Mouse (Mus musculus) embryo, embryonic 10 days (tissue): ENCODE results near the gene Samd5.
A peak's percentile ranks its signal among the peaks of the same experiment; 100 is the strongest.

Source experiments
- DNase-seq: peaks from one replicate; pipeline ENCODE4 v3.0.0-alpha.2; 2015; ENCODE audit warnings: low spot score

Gene Samd5

DNA sequence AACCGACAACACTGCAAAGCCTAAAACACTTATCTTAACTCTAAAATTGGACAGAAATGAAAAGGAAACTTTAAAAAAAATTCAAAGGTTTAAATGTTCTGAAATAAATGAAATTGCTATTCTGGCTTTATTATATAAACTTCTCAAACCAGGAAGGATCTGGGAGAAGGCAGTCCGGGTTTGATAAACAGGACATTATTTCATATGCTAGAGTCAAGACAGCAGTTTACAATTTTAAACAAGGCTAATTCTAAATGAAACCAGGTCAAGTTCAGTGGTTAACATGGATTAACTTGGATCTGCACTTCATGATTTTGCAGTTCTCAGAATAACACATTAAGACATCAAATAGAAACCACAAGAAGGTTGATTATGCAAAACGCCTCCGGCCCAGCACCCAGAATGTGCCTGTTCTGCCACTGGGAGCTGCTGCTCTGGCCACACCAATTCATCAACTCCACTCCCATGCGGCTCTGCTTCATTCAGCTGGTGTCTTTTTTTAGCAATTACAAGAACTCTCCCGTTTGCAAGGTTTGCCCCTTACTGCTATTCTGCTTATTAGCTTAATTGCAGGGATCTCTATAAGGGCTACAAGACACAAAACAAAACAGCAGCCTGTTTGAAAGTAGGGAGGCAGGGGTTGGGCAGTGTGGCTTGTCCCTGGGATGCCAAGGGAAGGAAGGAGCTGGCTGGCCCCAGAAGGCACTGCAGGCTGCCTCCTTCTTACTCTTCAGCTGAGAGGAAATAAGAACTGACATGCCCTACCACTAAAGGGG lies 24.8 kb downstream of the Samd5 start:
- no peak for DNase-seq

DNA sequence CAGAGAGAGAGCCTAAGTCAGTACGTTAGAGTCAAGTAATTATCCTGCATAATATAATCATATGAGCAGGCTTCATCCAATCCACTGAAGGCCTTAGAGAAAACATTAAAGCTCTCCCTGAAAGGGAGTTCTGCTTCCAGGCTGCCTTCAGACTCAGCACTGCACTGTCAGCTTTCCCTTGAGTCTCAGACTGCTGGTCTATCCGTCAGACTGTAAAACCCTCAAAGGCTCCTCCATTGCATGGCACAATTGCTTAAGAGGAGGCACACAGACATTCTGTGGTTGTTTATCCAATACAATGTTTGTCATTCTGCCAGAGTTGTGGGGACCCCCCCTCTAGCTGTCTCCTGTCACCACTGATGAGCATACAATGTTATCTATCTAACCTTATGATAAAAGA lies 26.5 kb downstream of the Samd5 start:
- DNase-seq: no peak

DNA sequence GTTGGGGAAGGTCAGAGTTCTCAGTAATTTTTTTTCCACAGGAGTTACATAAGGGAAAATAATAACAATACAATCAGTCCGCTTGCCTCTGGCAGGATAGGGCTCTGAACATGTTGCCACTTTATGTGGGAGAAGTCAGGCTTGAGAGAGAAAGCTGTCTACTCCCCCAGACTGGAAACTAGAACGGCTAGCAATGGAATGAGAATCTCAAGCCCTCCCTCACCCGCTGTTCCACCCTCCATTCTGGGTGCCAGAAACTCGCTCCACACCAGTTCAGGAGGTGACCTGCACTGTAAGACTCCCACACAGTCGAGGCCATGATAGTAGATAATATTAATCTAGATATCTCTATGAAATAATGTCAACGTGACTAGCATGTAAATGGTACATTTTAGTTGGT lies 27.3 kb downstream of the Samd5 start:
- DNase-seq: no peak

- no peak for DNase-seq
These were observed 28.6 kb downstream of the Samd5 start for GRCm38 (mm10) chr10:9646391-9646790.

- DNase-seq: no peak
These were observed 31.5 kb downstream of the Samd5 start for GRCm38 (mm10) chr10:9643531-9643930.

DNA sequence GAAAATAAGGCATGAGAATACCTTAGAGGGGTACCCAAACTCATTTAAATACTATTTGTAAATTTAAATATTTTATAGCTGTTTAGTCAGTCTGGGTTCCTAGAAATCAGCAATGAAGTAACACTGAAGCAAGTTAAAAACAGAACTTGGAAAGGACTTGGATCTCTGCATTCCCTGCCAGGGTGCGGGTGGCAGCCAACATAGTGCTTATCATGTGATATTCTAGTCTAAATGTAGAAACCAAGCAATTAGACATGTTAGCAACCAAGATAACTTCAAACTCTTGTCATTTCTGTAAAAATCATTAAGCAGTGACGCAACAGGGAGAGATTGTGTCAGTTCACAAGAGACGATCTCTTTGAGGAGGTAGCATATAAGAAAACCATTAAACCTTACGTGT lies 32.9 kb downstream of the Samd5 start:
- no peak for DNase-seq

- DNase-seq: no peak
These were observed 34.3 kb downstream of the Samd5 start for GRCm38 (mm10) chr10:9640678-9641077.

DNA sequence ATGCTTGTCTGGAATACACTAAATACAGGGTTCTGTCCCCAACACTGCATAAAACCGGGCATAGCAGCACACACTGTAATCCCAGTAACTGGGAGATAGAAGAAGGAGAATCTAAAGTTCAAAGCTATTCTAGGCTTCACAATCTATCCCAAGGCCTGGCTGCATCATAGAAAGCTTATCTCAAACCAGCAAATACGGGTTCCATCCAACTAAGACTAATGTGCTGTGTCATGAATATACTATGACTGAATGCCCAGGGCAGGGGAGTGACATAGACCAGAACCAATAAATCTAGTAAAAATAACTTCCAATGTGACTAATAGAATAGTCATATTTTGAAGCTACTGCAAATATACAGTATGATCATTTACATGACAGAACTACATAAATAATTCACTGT lies 35.0 kb downstream of the Samd5 start:
- DNase-seq: no peak

DNA sequence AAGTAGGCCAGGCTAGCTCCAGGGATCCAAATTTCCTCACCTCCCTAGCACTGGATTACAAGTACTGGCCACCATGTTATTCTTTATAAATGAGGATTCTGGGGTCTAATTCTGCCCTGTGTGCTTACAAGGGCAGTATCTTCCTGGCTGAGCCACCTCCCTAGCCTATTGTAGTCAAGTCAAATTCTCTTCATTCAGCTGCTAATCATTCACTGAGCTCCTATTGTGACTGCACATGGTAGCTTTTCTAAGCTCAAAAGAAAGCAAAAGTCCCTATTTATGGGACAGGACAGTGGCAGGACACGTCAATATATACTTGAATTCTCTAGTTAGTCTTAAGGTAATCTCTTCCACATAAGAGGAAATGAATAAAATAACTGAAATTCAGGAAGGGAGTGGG lies 49.7 kb downstream of the Samd5 start:
- DNase-seq: peak; percentile 14

DNA sequence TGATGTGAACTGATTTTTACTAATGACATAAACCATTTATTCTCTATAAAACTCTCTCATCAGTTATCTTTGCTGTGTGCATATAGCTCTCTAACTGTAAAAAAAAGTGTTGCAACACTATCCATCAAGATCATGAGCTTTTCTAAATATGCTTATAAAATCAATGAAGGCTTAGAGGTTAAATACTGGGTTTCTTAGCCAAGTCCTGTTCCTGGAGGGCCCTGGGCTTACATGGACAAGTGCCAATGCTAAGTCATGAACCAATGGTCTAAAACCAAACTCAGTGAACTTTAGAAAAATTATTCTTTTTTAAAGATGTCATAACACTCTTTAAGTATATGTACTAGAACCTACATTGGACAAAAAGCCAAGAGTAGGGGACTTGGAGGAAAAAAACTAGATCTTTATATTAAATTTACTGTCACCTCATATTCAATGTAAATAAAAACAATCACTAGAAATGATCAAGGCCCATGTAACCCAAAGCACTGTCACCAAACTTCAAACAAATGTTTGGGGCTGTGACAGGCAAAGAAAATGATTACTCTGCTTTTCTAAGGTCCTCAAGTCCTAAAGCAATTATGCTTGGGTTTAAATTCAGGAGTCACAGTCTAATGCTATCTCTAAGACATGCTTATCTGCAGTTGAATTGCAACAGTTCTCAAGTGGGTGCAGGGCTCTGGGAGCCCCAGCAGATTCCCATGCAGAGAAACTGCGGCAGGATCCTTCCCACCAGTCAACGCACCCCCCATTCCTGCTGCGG lies 52.9 kb downstream of the Samd5 start:
- DNase-seq: no peak

- no peak for DNase-seq
These were observed 54.0 kb downstream of the Samd5 start for GRCm38 (mm10) chr10:9621055-9621454.

GRCm38 (mm10) chr10:9615009-9615408 lies 60.0 kb downstream of the Samd5 start:
- no peak for DNase-seq

DNA sequence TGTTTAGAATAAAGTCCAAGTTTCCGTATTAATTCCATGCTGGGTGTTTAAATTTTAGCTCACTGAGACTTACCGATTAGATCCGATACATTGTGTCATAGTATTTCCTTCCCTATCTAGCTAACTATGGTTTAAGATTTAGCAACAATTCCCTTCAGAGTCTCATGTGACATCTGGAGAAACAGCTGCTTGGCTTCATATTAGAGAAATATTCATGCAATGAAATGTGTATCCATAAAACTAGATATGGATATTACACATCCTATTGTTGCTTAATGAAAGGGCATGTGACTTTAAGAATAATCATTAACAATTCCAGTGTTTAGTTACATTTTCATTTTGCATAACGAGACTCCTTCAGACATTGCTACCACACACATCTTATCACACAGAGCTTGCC lies 66.2 kb downstream of the Samd5 start:
- DNase-seq: no peak

DNA sequence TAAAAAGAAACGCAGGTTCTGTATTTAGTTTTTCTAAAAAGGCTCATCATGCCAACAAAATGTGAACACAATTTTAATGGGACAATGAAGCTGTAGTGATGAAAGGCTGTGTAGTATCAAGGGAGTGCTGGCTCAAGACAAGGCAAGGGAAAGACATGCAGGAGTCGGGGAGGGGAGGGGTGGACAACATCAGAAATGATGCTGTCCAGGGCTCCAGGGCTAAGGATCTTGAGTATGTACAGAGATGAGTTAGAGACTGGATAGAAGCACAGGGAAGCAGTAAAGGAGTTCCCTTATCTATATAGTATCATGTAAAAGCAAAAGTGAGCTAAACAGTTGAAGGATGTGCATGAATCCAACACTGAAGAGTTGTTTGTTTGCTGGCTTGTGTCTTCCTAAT lies 67.9 kb downstream of the Samd5 start:
- no peak for DNase-seq

DNA sequence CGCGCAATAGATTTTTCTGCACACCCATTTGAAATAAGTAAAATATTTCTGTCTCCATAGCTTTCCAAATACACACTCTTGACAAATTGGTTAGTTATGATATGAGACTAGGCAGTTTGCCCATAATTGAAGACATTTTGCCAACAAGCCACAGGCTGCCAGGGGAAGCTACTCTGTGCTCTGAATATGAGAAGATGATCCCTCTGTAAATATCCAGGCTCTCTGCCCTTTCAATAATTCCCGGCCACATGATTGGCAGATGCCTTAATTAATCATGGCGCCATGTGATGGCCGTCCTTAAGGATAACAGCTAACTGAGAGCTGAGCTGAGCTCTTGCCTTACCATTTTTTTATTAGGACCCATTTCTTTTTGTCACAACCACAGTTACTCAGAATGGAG lies 69.4 kb downstream of the Samd5 start:
- no peak for DNase-seq

DNA sequence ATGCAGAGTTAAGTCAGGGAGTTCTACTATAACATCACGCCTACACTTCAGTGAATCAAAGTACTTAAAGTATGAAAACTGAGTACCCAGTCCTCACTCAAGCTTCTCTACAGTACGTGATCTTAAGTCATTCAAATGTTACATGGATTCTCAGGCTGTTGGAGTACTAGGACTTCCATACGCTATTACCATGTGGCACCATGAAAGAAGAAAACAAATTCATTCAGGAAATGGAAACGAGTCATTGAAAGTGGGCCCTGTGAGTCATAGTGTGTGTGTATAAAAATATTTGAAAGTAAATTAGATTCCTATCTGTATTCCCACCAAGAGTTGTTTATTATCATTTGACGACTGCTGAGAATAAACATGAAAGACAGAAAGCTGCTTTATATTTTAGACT lies 71.7 kb downstream of the Samd5 start:
- DNase-seq: no peak

- DNase-seq: no peak
These were observed 72.2 kb downstream of the Samd5 start for GRCm38 (mm10) chr10:9602845-9603244.

DNA sequence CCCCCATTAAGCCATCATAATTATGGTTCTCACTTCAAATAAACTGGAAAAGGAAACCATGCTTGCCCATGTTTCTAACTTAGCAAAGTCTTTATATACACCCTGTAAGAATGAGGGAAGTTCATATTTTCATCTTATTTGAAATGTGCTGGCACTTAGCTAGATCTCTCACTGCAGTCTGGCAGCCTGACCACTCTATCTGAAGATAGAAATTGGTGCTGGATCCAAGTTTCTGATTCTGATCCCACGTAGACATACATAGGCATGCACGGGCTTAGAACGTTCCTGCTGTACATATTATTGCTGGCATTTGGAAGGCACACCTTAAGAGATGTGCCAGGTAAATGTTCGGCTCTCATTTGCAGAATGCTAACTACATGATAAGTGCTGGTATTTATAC lies 72.6 kb downstream of the Samd5 start:
- DNase-seq: no peak

- DNase-seq: no peak
These were observed 78.8 kb downstream of the Samd5 start for GRCm38 (mm10) chr10:9596228-9596627.

GRCm38 (mm10) chr10:9594666-9595065 lies 80.3 kb downstream of the Samd5 start:
- no peak for DNase-seq

GRCm38 (mm10) chr10:9590606-9591005 lies 84.4 kb downstream of the Samd5 start:
- no peak for DNase-seq

GRCm38 (mm10) chr10:9586328-9586727 lies 88.7 kb downstream of the Samd5 start:
- DNase-seq: no peak

- no peak for DNase-seq
These were observed 95.6 kb downstream of the Samd5 start for GRCm38 (mm10) chr10:9579374-9579773.

GRCm38 (mm10) chr10:9575605-9576004 lies 99.4 kb downstream of the Samd5 start:
- DNase-seq: peak; percentile 77
